Mouse (Mus musculus): ENCODE measurements around the gene Glcci1. TPM values are rescaled to one million over a fixed set of nuclear protein-coding genes. Genes with fewer than 3 reads are reported as not detected.
A peak's percentile ranks its signal among the peaks of the same experiment; 100 is the strongest.

Gene Glcci1
- total and polyA plus RNA-seq, 2 experiments from 2014 or later, result 9.9 to 26.4 TPM

GRCm38 (mm10) chr6:8545780-8546179 lies 36.4 kb downstream of the Glcci1 start:
- Histone ChIP-seq H3K36me3 (ENCODE audit: insufficient read depth) (peaks cover 4% of the 10 kb centered on the region; the same call in 1 of the 2 replicates), H3K27ac (ENCODE audit: low read depth, low read length) (no peak overlapping the region), H3K4me2 (ENCODE audit: low read depth) (no peak overlapping the region), H3K27me3 (ENCODE audit: insufficient read depth, low read length) (no peaks in the 10 kb centered on the region), H3K9ac (no peak overlapping the region), H3K4me3 (ENCODE audit: low read depth, low read length) (no peak overlapping the region), H3K9me3 (ENCODE audit: low read length) (no peaks in the 10 kb centered on the region), H3K4me1 (ENCODE audit: insufficient read depth) (no peaks in the 10 kb centered on the region)
- no peak for TF ChIP-seq CTCF (IDR thresholded peaks at IDR 0.05; ENCODE audit: low read depth)
- 94% methylated on average over 7 of the region's 7 CpGs for WGBS
- ATAC-seq (no peak), DNase-seq (no peak)

DNA sequence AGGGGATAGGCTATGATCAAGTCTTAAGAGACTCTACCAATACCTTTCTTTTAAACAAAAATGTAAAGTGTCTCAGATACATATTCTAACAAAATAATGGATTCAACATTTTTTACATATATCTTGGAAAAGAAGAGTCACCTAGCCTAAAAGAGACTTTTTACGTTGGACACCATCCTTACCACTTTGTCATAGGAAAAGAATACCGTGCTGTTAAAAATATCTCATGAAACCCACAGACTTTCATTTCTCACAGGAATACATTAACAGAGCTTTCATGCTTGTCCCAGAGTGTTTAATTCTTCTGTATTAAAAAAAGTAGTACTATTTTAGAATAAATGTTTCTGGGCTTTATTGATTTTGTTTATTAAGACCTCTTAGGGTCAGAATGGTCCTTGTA lies 41.8 kb downstream of the Glcci1 start:
- 85% methylated on average over 2 of the region's 2 CpGs for WGBS

GRCm38 (mm10) chr6:8556849-8557571 lies 47.6 kb downstream of the Glcci1 start:
- H3K9me3 ChIP-seq (ENCODE audit: low read length), result no peaks in the 10 kb centered on the region
- H3K27me3 ChIP-seq (ENCODE audit: insufficient read depth, low read length), result no peaks in the 10 kb centered on the region
- ATAC-seq, result peak; percentile 29; the same call in 1 of the 2 replicates
- H3K27ac ChIP-seq (ENCODE audit: low read depth, low read length), result no peak overlapping the region
- H3K36me3 ChIP-seq (ENCODE audit: insufficient read depth), result 0 out of 2 replicates have a peak, but pooled peaks cover 5% of the 10 kb centered on the region
- TF ChIP-seq CTCF (IDR thresholded peaks at IDR 0.05; ENCODE audit: low read depth), result no peak
- DNase-seq, result no peak
- 66% methylated on average over 5 of the region's 5 CpGs for WGBS
- H3K9ac ChIP-seq, result no peak overlapping the region
- H3K4me3 ChIP-seq (ENCODE audit: low read depth, low read length), result no peak overlapping the region
- H3K4me2 ChIP-seq (ENCODE audit: low read depth), result no peak overlapping the region
- no peaks in the 10 kb centered on the region for H3K4me1 ChIP-seq (ENCODE audit: insufficient read depth)

More for the DNA sequence above, 41.8 kb downstream of the Glcci1 start:
- no peak overlapping the region for H3K27ac ChIP-seq (ENCODE audit: low read depth, low read length)
- ATAC-seq (no peak), DNase-seq (no peak)
- no peaks in the 10 kb centered on the region for H3K9me3 ChIP-seq (ENCODE audit: low read length)
- no peak overlapping the region for H3K4me3 ChIP-seq (ENCODE audit: low read depth, low read length)
- no peaks in the 10 kb centered on the region for H3K36me3 ChIP-seq (ENCODE audit: insufficient read depth)
- no peaks in the 10 kb centered on the region for H3K27me3 ChIP-seq (ENCODE audit: insufficient read depth, low read length)
- no peak overlapping the region for H3K9ac ChIP-seq
- no peaks in the 10 kb centered on the region for H3K4me1 ChIP-seq (ENCODE audit: insufficient read depth)
- H3K4me2 ChIP-seq (ENCODE audit: low read depth), result no peak overlapping the region
- no peak for TF ChIP-seq CTCF (IDR thresholded peaks at IDR 0.05; ENCODE audit: low read depth)

GRCm38 (mm10) chr6:8560682-8561081 lies 51.3 kb downstream of the Glcci1 start:
- WGBS, result 90% methylated on average over 2 of the region's 2 CpGs
- ATAC-seq, result no peak
- peaks cover 11% of the 10 kb centered on the region; the same call in 1 of the 2 replicates for H3K36me3 ChIP-seq (ENCODE audit: insufficient read depth)

DNA sequence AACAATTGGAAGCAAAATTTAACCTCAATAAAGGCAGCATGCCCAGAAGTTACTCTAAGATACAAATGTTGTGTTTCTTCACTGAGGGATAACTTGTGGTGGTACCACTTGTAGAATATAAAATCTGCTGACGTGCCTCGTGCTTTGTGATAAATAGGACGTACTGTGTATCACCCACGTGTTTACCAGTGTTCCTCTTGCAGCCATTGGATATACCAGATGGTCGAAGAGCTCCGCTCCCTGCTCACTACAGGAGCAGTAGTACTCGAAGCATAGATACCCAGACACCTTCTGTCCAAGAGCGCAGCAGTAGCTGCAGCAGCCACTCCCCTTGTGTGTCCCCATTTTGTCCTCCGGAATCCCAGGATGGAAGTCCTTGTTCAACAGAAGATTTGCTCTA lies 73.0 kb downstream of the Glcci1 start:
- Histone ChIP-seq H3K9me3 (ENCODE audit: low read length) (no peaks in the 10 kb centered on the region), H3K4me2 (ENCODE audit: low read depth) (no peak overlapping the region), H3K9ac (no peak overlapping the region), H3K36me3 (ENCODE audit: insufficient read depth) (no peaks in the 10 kb centered on the region), H3K27ac (ENCODE audit: low read depth, low read length) (no peak overlapping the region), H3K4me1 (ENCODE audit: insufficient read depth) (no peaks in the 10 kb centered on the region; the same call in 1 of the 2 replicates), H3K27me3 (ENCODE audit: insufficient read depth, low read length) (no peaks in the 10 kb centered on the region), H3K4me3 (ENCODE audit: low read depth, low read length) (no peak overlapping the region)
- 89% methylated on average over 9 of the region's 9 CpGs for WGBS
- DNase-seq (no peak), ATAC-seq (peak; percentile 55)
- no peak for TF ChIP-seq CTCF (IDR thresholded peaks at IDR 0.05; ENCODE audit: low read depth)

More at GRCm38 (mm10) chr6:8560682-8561081, 51.3 kb downstream of the Glcci1 start:
- Histone ChIP-seq H3K9me3 (ENCODE audit: low read length) (no peaks in the 10 kb centered on the region), H3K4me1 (ENCODE audit: insufficient read depth) (no peaks in the 10 kb centered on the region), H3K27me3 (ENCODE audit: insufficient read depth, low read length) (no peaks in the 10 kb centered on the region), H3K27ac (ENCODE audit: low read depth, low read length) (no peak overlapping the region), H3K4me2 (ENCODE audit: low read depth) (no peak overlapping the region), H3K9ac (no peak overlapping the region), H3K4me3 (ENCODE audit: low read depth, low read length) (no peak overlapping the region)
- DNase-seq, result no peak
- TF ChIP-seq CTCF (IDR thresholded peaks at IDR 0.05; ENCODE audit: low read depth), result no peak

DNA sequence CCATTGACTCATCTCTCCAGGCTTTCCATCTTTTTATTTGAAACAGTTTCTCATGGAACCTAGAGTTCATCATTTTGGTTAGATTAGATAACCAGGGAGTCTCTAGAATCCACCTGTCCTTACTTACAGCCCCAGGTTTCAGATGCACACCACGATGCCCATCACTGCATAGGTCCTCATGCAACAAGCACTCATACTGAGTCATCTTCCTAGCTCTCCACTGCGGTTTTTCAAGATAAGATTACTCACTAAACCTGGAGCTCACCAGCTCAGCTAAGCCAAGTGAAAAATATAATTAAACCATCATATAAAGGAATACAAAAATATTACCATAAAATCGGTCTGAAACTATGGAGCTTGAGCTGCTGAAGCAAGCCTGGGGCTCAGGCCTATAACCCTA lies 74.5 kb downstream of the Glcci1 start:
- no peaks in the 10 kb centered on the region for H3K27me3 ChIP-seq (ENCODE audit: insufficient read depth, low read length)
- H3K9me3 ChIP-seq (ENCODE audit: low read length), result no peaks in the 10 kb centered on the region
- ATAC-seq (no peak), DNase-seq (no peak)
- TF ChIP-seq CTCF (IDR thresholded peaks at IDR 0.05; ENCODE audit: low read depth), result no peak
- H3K4me1 ChIP-seq (ENCODE audit: insufficient read depth), result no peaks in the 10 kb centered on the region; the same call in 1 of the 2 replicates
- WGBS, result 93% methylated on average over 3 of the region's 3 CpGs
- H3K9ac ChIP-seq, result no peak overlapping the region
- no peak overlapping the region for H3K4me3 ChIP-seq (ENCODE audit: low read depth, low read length)
- H3K4me2 ChIP-seq (ENCODE audit: low read depth), result no peak overlapping the region
- no peaks in the 10 kb centered on the region for H3K36me3 ChIP-seq (ENCODE audit: insufficient read depth)
- no peak overlapping the region for H3K27ac ChIP-seq (ENCODE audit: low read depth, low read length)

GRCm38 (mm10) chr6:8591665-8592064 lies 82.3 kb downstream of the Glcci1 start:
- no peak for TF ChIP-seq CTCF (IDR thresholded peaks at IDR 0.05; ENCODE audit: low read depth)
- WGBS, result 92% methylated on average over 9 of the region's 9 CpGs

More at GRCm38 (mm10) chr6:8591665-8592064, 82.3 kb downstream of the Glcci1 start:
- ATAC-seq (no peak), DNase-seq (no peak)
- H3K4me3 ChIP-seq (ENCODE audit: low read depth, low read length), result no peak overlapping the region
- no peak overlapping the region for H3K4me2 ChIP-seq (ENCODE audit: low read depth)
- no peaks in the 10 kb centered on the region for H3K4me1 ChIP-seq (ENCODE audit: insufficient read depth)
- H3K9ac ChIP-seq, result no peak overlapping the region
- H3K36me3 ChIP-seq (ENCODE audit: insufficient read depth), result no peaks in the 10 kb centered on the region; the same call in 1 of the 2 replicates
- H3K27ac ChIP-seq (ENCODE audit: low read depth, low read length), result no peak overlapping the region
- no peaks in the 10 kb centered on the region for H3K9me3 ChIP-seq (ENCODE audit: low read length)
- no peaks in the 10 kb centered on the region for H3K27me3 ChIP-seq (ENCODE audit: insufficient read depth, low read length)

All from forebrain, postnatal 0 days (tissue).